Mouse (Mus musculus): ENCODE results near the gene Hist1h2bg.
A peak's percentile ranks its signal among the peaks of the same experiment; 100 is the strongest.
"Not testable (repeated sequence)": the region's sequence is repeated elsewhere in the genome, so short reads cannot be mapped to it uniquely, and the experiment has no call there.

Hist1h2bg gene

GRCm38 (mm10) chr13:23562699-23563462 lies 8.3 kb upstream of the Hist1h2bg start:
- DNase-seq: no peak

- DNase-seq: no peak
These were observed 6.7 kb upstream of the Hist1h2bg start for GRCm38 (mm10) chr13:23564482-23564881.

- DNase-seq: not testable (repeated sequence)
These were observed 755 bp upstream of the Hist1h2bg start for GRCm38 (mm10) chr13:23570261-23571021.

DNA sequence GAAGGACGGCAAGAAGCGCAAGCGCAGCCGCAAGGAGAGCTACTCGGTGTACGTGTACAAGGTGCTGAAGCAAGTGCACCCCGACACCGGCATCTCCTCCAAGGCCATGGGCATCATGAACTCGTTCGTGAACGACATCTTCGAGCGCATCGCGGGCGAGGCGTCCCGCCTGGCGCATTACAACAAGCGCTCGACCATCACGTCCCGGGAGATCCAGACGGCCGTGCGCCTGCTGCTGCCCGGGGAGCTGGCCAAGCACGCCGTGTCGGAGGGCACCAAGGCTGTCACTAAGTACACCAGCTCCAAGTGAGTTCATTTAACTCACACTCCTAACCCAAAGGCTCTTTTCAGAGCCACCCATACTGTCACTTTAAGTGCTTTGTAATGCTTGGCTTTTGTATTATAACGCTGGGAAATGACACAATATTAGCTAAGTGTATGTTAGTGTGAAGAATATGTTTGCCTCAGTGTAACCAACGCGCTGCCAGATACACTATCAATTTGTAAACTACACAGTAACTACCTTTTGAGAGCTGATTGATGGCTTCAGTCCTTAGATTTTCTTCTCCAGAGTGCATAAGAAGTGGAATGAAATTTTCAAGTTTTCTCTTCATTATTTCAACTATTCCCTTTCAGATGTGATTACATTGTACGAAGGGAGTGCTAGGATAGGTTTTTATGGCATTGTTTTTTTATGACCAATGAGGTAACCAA lies 465 bp downstream of the Hist1h2bg start:
- not testable (repeated sequence) for DNase-seq

DNA sequence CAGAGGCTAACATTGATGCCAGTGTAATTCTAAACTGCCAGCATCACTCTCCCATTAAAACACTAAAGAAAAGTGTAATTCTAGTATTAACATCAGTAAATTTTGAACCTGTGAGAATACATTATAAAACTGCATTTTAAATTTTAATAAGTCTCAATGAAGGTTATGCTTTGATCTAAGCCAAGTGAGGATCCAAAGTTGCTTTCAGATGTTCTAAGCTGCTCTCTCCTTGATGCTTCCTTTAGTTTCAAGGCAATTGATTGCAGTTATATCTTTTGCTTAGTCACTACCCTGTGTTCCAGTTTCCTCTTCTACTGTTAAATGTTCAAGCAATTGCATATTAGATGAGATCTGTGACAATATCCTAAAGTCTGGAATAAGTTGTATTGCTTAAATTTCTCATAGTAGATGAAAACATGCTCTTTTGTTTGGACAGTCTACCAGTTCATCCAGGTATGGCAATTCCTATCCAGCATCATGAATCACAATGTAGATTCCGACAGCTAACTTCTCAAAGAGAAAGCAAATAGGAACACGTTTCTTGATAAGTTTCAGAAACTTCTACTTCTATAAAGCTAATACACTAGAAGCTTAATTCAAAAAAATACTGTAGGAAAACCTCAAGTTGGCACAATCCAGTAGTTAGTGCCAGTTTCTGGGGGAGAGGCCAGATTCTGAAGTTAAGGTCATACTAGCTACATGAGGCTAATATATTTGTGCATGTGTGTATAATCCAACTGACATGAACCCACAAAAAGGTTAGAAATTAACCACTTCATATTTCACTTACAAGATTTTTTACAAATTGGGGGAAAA lies 1.2 kb downstream of the Hist1h2bg start:
- no peak for DNase-seq

- DNase-seq: not testable (repeated sequence)
These were observed 2.1 kb downstream of the Hist1h2bg start for GRCm38 (mm10) chr13:23573034-23573897.

- DNase-seq: peak; percentile 86 to 89
These were observed 2.8 kb downstream of the Hist1h2bg start, which contains the start of the genes Hist1h2bf and Hist1h2ad for GRCm38 (mm10) chr13:23573898-23574524. Gene Hist1h2bf, minus strand, starts transcription at chr13:23574196. Gene Hist1h2ad, plus strand, starts transcription at chr13:23574381.

GRCm38 (mm10) chr13:23574546-23575170 lies 3.5 kb downstream of the Hist1h2bg start:
- DNase-seq: not testable (repeated sequence)

- DNase-seq: no peak
These were observed 4.2 kb downstream of the Hist1h2bg start, which contains the start of gene Hist1h3d for GRCm38 (mm10) chr13:23575271-23575851. Gene Hist1h3d, plus strand, starts transcription at chr13:23575763.

GRCm38 (mm10) chr13:23575864-23576313 lies 4.7 kb downstream of the Hist1h2bg start:
- DNase-seq: not testable (repeated sequence)

DNA sequence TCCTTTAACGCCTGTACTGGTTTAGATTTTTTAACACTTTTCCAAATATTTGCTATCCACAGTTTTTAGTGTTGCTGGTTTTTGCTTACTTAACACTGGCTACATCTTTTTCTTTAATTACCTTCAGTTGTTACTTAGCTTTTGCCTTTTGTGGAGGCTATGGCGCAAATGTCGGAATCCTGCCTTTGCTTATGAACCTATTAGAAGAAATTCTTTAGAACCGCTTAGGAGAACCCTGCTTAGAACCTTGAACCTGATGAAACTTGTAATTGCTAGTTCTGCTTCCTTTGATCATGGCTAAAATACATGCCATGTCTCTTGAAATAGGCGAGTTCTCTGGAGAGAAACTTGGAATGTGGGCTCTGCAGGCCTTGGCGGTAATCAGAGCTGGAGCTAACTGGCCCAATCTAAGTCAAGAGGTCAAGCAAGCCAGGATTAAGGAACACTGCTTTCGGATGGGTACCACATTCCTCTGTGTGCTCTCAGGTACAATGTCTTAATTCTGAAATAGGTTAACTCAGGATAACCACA lies 5.2 kb downstream of the Hist1h2bg start:
- DNase-seq: no peak

DNA sequence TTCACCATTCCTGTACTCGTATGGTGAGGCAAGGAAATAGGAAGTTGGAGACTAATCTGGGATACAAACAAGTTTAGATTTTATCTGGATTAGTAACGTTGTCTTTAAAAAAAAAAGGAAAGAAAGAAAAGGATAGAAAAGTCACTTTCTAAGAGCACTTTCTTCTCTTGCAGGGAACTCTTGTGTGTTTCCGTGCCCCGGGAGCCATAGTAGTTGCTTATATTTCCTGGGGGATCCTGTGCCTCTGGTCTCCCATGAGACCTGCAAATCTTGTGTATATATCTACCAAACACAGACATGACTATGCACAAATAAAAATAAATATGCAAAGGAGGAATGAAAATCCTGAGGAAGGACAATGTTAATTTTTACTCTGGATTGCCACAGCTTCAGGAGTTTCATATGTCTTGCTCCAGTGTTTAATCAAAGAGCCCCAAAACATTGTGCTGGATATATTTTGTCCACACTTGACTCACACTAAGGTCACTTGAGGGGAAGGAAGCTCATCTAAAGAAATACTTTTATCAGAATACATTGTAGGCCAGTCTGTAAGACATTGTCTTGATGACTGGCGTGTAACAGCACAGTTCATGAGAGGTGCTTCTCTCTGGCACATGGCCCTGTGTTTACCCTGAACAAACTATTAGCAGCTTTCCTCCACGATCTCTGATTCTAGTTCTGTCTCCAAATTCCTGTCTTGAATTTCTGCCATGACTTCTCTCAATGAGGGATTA lies 5.9 kb downstream of the Hist1h2bg start:
- no peak for DNase-seq

DNA sequence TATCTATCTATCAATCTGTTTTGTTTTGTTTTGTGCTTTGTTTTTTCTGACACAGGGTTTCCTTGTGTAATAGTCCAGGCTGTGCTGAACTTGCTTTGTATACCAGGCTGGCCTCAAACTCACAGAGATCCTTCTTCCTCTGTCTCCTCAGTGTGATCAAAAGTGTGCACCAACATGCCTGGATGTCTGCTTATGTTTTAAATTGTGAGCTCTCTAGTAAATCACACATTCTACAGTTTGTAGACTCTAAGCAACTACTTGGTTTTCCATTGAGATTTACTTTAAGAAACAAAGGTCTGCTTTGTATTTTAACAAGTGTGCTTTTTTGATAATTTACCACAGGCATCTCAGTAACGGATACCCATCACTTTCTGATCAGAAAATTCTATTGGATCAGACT lies 6.6 kb downstream of the Hist1h2bg start:
- no peak for DNase-seq

DNA sequence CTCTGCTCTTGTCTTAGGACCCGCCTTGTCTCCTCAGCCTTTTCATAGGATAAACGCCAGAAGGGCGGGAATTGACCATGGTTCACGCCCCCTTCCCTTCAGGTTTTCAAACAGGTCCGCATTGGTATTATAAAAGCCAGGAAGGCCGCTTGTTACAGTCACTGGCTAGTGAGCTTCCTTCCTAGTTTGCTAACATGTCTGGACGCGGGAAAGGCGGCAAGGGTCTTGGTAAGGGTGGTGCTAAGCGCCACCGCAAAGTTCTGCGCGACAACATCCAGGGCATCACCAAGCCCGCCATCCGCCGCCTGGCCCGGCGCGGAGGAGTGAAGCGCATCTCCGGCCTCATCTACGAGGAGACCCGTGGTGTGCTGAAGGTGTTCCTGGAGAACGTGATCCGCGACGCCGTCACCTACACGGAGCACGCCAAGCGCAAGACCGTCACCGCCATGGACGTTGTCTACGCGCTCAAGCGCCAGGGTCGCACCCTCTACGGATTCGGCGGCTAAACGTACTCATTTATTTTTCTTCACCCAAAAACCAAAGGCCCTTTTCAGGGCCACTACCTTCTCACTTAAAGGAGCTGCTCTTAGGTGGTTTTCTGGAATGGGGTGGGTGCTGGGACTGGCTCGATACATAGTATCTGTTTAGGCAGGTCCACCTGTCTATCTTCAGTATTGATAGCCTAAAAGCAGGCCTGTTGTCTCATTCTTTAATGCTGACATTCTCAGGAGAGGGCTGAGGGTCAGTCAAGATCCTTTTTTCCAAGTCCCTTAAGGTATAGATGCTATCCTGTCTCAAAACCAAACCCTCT lies 10.4 kb downstream of the Hist1h2bg start, which contains the start of gene Hist1h4d:
Gene Hist1h4d, plus strand, starts transcription at position 191 of the 811 bp plus-strand sequence.
- DNase-seq: peak; percentile 98

- no peak for DNase-seq
These were observed 11.2 kb downstream of the Hist1h2bg start for GRCm38 (mm10) chr13:23582219-23583056.

DNA sequence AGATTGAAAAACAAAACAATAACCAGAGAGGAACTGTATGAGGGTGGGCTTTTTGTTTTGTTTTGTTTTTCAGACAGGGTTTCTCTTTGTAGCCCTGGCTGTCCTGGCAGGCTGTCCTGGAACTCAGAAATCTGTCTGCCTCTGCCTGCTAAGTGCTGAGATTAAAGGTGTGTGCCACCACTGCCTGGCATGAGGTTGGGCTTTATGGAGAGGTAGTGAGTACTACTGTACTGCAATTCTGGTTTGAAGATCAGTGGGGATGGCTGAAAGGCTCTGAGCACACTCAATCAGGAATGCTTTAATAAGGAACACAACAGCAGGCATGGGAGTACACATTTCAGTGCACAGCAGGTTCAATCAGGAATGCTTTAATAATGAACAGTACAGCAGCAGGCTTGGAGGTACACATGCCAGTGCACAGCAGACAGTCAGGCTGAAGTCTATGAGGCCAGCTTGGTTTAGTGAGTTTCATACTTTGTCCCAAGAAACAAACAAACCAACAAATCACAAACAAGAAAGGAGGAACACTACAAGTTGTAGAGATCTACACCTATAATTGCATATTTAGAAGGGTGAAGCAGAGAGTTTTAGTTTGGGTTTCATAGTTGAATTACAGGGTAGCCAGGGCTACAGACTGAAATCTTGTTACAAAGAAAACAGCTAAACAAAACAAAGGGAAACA lies 12.3 kb downstream of the Hist1h2bg start:
- DNase-seq: no peak
